Mouse (Mus musculus): ENCODE data around the gene Ttn.
A peak's percentile ranks its signal among the peaks of the same experiment; 100 is the strongest.

Gene Ttn

DNA sequence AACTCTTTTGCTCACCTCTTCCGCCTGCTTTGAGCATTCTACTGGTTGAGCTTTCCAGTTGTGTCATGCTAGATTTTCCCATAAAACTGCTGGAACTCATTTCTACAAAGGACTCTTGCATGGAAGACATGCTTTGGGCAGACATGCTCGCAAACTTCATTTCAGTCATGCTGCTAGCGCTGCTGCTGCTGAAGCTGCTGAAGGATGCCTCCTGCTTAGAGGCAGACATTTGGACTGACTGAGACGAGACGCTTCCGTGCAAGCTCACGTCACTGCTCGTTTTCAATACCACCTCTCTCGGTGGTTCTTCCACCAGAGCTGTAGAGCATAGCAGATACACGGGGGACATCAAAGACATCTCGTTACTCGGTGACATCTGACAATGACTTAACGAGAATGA, 276.7 kb downstream of the Ttn start:
- no peak for DNase-seq (ENCODE audit: low spot score)

DNA sequence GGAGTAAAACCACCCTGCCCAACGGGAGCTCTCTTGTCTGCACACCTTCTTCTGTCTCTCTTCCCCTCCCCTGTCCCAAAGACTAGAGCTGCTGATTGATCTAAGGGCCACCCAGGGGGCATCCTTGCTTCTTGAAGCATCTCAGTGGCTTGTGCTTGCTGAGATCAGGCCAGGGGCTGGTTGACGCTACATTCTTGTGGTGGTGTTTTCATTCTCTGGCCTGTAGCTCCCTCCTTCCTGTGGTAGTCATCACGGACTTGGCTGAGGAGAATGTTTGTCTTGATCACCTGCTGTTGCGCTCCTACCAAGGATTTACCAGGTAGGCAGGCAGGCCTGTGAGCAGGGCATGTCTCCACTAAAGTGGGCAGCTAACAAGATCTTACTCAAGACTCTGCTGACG, 279.6 kb downstream of the Ttn start:
- DNase-seq (ENCODE audit: low spot score): no peak

GRCm38 (mm10) chr2:76702188-76702587, 280.2 kb downstream of the Ttn start:
- DNase-seq (ENCODE audit: low spot score): no peak

DNA sequence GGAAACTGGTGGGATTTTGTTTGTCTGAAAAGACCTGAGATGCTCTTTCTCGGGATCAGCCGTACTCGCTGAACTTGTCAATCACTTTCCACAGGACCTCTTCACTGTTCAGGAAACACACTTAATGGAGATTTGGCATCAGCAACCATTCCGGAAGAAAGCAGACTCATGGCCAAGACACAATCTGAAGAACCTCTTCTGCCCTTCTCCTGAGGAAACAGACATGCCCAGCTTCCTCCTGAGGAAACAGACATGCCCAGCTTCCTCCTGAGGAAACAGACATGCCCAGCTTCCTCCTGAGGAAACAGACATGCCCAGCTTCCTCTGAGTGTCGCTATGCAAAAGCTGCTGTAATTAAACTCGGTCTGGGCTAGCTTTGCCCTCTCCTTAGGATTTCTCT, 287.1 kb downstream of the Ttn start:
- DNase-seq (ENCODE audit: low spot score): no peak

- no peak for DNase-seq (ENCODE audit: low spot score)
Measured at GRCm38 (mm10) chr2:76693765-76694164, 288.6 kb downstream of the Ttn start.

DNA sequence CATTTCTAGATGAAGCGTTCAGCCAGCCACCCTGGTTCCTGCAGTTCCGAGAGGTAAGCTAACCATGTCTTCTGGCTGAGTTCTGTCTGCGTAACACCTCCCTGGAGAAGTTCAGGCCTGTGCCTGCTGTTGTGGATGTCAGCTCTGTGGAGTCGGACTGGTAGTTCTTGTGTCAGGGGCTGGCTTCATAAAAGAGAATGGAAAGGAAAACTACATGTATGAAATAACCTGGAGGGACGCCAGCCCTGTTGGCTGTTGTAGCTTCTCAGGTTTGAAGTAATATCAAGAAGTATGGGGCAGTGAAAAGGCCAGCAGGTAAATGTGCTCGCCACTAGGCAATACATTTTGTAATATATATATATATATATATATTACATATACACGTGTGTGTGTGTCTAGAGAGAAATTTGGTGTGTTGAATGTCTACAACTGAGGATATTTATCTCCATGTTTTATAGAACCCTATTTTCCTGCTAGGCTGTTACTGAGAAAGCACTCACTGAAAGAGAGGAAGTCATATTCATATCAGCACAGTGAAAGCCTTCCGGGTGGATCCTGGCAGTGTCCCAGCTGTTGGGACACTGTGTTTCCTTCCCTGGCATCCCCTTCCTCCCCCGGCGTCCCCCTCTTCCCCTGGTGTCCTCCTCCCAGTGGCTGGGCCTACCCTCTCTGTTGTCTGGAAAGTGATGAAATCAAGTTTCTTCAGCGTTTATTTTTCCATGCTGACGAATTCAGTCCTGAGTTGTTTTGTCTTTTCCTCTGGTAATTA, 291.7 kb downstream of the Ttn start:
- peak; percentile 36 for DNase-seq (ENCODE audit: low spot score)

- DNase-seq (ENCODE audit: low spot score): no peak
Measured at GRCm38 (mm10) chr2:76688162-76688561, 294.2 kb downstream of the Ttn start.

- DNase-seq (ENCODE audit: low spot score): no peak
Measured at GRCm38 (mm10) chr2:76687608-76688007, 294.7 kb downstream of the Ttn start.

DNA sequence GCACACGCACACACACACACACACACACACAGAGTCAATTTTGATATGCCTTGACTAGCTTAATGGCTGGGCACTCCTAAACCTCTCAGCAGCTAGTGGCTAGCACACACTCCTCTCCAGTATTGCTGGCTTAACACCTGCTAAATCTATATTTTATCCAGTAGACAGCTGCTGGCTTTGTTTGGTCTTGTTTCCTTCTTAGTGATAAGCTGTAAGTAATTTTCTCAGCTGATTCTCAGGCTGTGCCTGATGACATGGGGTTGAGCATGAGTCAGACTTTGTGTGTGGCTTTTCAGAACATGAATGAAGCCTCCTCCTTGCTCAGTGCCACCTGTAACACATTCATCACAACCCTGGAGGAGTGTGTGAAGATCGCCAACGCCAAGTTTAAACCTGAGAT, 295.4 kb downstream of the Ttn start:
- no peak for DNase-seq (ENCODE audit: low spot score)

GRCm38 (mm10) chr2:76682301-76682700, 300.0 kb downstream of the Ttn start:
- no peak for DNase-seq (ENCODE audit: low spot score)

GRCm38 (mm10) chr2:76676401-76677226, 305.7 kb downstream of the Ttn start:
- no peak for DNase-seq (ENCODE audit: low spot score)

- DNase-seq (ENCODE audit: low spot score): no peak
Measured at GRCm38 (mm10) chr2:76675949-76676348, 306.4 kb downstream of the Ttn start.

GRCm38 (mm10) chr2:76675451-76675850, 306.9 kb downstream of the Ttn start:
- no peak for DNase-seq (ENCODE audit: low spot score)

DNA sequence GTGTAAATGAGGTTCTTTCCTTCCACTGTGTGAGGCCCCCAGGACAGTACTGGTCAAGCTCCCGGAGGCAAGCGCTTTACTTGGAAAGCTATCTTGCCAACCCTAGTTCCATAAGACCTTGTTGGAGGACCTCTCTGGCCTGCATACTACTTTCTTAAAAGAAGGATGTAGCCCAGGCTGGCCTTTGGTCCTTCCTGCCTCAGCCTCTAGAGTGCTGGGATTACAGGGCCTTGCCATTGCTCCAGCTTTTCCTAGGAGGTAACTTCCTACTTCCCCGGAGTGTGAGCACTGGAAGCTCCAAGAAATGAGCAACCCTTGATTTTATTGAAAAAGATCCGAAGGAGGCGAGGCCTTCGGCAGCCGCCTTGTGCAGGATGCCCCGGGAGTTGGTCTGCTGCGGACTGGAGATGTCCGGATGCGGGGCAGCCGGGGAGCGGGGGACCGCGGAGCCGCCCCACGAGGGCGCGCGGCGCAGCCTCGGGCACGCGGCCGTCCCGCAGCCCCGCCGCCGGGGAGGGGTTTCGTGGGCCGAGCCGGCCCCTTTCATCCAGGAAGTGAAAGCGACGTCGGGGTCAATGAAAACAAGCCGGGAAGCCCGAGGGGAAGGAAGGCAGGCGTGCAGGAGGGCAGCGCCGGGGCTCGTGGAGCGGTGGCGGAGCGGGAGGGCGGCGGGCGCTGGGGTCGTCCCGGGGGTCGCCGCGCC, 307.5 kb downstream of the Ttn start, which contains the start of gene Plekha3:
Plekha3 (plus strand) TSS at position 557 of the 703 bp plus-strand sequence.
- DNase-seq (ENCODE audit: low spot score): peak; percentile 86

- peak; percentile 25 for DNase-seq (ENCODE audit: low spot score)
Measured at GRCm38 (mm10) chr2:76673472-76674081, 308.8 kb downstream of the Ttn start.

- peak; percentile 91 for DNase-seq (ENCODE audit: low spot score)
Measured at GRCm38 (mm10) chr2:76672966-76673392, 309.4 kb downstream of the Ttn start, which contains the start of gene Fkbp7. Fkbp7 (minus strand) TSS chr2:76673116.

DNA sequence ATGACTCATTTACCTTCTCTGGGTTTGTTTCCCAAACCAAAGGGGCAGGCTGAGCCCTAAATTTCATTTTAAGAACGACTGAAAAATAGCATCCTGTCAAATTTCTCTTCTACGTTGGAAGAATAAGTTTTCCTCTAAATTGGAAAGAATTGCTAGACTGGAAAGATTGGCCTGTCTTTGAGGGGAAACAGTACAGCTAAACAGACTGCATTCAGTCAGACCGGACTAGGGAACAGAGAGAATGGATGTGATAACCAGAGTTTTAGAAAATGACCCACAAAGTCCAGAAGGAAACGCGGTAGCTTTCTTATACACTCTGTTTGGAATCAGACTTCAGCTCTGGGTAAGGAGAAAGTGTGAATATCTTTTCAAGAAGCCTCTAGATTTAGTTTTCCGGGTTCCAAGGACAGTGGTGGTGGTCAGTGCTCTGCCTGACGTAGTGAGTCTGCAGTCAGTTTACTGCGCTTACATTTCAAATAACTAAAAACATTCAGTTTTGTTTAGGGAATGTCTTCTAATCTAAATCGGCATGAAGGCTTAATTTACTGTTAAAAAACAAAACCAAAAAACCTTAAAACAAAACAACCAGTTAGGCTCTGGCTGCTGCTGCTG, 310.1 kb downstream of the Ttn start:
- no peak for DNase-seq (ENCODE audit: low spot score)

DNA sequence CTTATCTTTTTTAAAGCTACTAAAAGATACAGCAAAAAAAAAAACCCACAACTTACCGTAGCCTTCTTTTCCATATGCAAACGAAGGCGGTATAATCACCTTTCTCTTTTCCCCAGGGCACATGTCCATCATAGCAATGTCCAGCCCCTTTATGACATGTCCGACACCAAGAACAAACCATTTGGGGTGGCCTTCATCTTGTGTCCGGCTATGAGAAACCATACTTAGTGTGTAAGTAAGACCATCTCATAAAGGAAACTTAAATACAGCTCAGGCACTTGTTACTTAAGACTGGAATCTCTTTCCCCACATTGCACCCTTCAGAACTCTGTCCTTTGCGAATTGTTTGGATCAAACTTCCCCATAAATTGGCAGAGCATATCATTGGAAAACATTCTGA, 310.7 kb downstream of the Ttn start:
- no peak for DNase-seq (ENCODE audit: low spot score)

DNA sequence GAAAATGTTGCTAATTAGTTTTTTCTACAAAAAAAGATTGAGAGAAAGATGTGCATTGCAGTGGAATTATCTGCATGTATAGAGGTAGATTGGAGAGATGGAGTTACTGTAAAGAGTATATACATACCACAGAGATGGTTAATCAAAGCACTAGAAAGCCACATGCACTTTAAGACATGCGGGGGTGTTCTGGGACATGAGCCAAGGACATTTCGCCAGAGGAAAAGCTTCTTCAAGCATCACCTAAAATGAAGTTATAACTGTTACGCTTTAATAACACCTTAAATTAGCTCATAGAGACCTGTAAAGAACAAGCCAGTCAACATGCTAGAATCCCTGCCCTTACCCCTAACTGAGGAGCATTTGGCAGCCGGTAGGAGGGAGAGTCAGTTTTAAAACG, 315.1 kb downstream of the Ttn start:
- DNase-seq (ENCODE audit: low spot score): no peak

DNA sequence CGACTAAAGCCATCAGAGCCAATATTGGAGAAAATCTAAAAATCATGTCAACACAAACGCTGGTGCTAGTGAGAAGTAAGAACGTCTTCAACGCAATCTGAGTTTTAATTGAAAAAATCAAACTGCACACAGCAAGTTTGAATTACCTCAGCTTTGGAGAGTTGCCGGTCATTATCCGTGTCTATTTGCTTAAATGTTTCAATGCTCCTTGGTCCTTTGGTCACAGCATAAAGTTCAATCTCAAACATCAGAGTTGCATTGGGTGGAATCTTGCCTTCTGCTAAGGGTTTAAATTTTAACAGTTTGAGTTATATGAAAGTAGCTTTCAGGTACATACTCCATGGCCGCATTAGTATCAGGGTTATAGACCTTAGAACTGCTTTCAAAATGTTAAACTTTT, 316.8 kb downstream of the Ttn start:
- DNase-seq (ENCODE audit: low spot score): no peak

GRCm38 (mm10) chr2:76659419-76659818, 322.9 kb downstream of the Ttn start:
- no peak for DNase-seq (ENCODE audit: low spot score)

GRCm38 (mm10) chr2:76658551-76658950, 323.8 kb downstream of the Ttn start:
- no peak for DNase-seq (ENCODE audit: low spot score)

Data from ovary, postnatal 36 days (tissue).